Mouse (Mus musculus) skeletal muscle tissue, adult 2 months (tissue): ENCODE data around the gene Fads6.

Source experiments
- DNase-seq: peaks from one replicate; pipeline ENCODE4 v3.0.0-alpha.2; 2012; ENCODE audit warnings: low read depth, low spot score

Fads6 gene

DNA sequence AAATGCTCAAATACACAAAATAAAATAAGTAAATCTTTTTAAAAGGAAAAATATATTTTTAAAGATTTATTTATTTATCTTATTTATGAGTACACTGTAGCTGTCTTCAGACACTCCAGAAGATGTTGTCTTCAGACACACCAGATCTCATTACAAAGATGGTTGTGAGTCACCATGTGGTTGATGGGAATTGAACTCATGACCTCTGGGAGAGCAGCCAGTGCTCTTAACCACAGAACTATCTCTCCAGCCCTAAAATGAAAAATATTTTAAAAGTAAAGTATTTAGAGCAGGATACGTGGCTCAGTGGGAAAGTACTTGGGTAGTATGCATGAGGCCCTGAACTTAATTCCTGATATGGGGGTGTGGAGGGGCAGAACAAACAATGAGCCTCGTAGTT, 3.9 kb upstream of the Fads6 start:
- DNase-seq = no peak

DNA sequence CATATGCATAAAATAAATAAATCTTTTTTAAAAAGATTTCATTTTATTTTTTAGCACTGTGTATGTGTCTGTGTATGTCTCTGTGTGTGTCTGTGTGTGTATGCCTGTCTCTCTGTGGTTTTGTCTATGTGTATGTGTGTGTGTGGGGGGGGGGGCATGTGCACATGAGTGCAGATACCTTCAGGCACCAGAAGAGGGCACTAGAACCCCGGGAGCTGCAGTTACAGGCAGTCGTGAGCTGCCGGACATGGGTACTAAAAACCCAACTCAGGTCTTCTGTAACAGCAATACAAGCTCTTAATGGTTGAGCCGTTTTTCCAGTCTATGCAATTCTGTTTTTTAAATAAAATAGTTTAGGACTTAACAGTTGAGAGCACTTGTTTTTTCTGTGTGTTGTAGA, 3.3 kb upstream of the Fads6 start:
- DNase-seq = no peak

DNA sequence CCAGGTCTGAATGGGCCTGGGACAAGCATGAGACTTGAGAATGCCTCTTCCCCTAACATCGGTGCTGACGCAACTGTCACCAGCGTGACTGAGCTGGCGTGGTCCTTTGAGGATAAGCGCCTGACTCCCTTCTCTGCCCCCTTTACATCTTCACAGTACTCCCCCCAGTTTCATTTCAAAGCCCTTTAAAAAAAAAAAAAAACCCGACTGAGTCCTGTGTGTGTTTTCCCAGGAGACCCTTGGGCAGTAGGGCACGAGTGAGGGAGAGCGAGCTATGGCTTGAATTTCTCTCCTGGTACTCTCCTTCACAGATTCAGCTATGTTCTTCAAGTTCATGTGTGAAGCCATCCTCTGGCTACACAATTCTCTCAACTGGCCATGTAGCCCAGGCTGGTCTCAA, 697 bp upstream of the Fads6 start:
- DNase-seq = no peak

DNA sequence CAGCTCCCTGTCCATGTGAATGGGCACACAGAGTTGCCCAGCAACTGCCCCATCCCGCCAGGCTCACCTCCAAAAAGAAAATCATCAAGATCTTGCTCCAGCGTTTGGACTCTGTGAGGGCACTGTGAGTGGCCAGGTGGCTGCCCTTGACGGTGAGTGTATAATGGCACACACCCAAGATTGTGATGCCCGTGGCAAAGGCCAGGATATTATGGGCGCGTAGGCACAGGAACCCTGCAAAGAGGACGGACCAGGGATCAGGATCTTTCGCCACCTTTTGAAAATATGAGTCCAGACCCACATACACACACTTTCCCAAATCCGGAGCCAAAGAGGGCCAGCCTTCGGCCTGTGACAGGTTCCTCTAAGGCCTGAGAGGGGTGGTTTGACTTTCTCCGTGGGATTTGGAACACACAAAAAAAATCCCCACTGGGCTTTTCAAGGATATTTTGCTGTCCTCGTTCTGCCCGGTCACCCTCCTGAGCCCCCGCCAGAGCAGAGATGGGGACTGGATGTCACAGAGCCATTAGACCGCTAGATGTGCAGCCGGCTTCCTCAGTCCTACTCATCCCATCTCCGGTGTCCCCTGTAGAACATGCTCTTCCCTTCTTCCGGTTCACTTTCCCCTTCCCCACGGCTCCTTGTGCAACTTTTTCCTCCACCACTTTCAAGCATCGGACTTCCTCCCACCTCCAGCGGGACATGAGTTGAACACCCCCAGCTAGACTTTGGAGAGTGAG, 822 bp downstream of the Fads6 start:
- DNase-seq = no peak

DNA sequence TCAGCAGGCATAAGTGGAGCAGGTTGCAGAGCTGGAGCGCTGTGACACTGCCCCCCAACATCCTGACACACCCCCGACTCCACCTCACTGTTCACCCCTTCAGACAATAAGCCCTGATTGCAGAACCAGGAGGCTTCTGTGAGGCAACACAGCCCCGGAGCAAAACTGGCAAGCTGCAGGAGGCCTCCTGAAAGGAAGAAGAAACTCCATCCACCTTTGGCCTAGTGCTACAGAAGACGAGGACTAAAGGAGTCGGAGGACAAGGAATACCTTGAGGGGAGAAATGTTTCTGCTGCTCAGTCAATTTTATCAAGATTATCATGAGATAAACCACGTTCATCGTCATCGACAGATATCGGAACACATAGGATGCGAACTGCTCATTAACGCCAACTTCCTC, 1.5 kb downstream of the Fads6 start:
- DNase-seq = no peak

DNA sequence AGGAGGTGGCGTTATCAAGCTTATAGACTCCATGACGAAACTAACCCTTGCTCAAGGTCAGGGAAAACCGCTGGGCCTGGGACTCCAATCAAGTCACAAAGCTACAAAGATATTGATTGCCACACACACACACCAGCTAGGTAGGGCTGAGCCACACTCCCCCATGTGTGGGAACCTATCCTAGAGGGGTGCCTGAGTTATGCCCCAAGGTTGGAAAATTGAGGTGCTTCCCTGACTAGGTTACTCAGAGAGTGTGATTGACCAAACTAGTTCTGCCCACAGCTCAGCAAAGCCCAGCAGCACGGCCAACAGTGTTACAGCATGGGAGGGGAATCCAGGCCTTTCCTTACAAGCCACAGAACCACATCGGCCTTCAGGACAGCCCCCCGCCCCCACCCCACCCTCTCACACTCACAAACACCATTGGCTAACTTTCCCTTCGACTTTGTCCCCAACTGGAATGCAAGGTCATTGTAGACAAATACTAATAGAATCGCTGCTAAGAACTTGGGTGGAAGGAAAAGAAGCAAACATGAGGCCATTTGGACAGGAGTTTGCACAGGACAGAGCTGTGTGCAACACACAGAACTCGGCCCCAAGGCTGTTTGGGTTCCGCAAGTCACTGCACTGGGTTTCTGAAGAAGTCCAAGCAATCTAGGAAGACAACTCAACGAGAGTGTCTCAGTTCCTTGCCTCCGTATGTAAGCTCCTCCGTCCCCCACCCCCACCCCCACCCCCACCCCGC, 4.7 kb downstream of the Fads6 start:
- no peak for DNase-seq

DNA sequence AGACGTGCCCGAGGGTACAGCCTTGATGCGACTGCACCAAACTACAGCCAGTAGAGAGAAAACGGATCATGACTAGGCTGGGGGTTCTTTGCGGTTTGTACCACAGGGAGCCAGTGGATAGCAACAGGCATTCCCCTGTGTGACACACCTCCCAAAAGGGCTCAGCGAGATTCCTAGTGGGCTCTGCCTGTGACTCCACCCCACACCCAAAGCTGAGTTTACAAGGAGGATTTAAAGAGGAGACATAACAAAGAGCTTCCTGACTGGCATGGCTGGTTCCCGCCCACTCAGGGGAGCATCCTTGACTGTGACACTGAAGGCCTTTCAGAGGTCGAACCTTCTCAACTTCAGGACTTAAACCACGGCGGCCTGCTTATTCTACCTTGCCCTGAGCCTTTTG, 6.0 kb downstream of the Fads6 start:
- DNase-seq = no peak

DNA sequence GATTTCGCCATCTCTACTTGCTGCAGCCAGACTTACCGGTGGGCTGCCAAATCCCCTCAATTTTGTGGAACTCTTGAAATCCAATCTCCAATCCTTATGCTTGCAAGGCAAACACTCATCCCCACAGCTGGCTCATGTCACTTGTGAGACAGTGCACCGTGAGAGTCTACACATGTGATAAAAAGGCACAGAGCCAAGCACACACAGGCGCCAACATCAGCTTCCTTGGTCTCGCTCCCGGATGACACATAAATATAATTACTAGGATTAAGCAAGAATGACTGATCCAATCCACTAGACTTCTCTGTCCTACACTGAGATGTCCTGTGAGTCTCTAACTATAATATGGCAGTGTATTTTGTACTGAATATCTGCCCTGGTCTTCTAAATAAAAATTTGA, 6.5 kb downstream of the Fads6 start:
- DNase-seq = peak; percentile 81

DNA sequence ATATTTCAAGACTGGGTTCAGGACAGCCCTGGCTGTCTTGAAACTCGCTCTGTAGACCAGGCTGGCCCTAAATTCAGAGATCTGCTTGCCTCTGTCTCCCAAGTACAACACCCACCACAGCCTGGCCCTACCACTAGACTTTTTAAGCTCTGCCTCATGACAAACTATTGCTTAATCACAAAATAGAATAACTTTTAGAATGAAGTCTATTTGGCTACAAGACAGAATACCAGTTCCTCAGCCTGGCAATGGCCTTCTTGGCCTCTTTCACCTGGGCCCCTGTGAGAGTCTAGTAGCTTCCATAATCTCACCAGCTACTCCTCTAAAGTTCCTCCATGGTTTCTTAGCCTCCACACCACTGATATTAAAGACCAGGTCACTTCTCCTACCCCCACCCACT, 7.1 kb downstream of the Fads6 start:
- no peak for DNase-seq

DNA sequence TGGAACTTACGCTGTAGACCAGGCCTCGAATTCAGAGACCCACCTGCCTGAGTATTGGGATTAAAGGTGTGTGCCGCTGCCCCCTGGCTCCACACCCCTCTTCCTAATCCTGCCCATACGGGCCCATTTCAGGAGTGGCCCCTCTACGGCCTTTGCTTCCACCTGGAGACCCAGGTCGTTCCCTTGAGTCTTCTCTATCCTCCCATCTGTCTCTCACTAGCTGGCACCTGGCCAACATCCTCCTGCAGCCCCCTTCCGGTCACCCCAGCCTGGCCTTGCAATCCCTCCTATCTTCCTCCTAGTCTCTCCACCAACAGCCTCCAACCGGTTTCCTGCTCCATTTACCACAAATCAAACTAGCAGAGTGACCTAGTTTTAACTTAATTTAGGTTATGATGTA, 7.6 kb downstream of the Fads6 start:
- DNase-seq = no peak

DNA sequence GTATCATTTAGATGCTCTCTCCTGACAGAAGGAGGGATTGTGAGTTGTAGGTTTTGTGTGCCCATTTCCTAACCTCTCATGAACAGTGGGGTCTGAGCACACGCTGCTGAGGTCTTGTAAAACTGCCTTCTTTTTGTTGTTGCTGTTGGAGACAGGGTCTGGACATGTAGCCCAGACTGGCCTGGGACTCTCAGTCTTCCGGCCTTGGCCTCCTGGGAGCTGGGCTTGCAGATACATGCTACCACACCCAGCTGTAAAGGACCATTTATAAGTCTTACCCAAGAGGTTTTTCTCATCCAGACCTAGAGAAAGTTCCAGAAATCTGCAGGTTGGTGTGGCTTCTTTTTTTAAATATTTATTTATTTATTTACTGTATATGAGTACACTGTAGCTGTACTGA, 9.2 kb downstream of the Fads6 start:
- DNase-seq = no peak

DNA sequence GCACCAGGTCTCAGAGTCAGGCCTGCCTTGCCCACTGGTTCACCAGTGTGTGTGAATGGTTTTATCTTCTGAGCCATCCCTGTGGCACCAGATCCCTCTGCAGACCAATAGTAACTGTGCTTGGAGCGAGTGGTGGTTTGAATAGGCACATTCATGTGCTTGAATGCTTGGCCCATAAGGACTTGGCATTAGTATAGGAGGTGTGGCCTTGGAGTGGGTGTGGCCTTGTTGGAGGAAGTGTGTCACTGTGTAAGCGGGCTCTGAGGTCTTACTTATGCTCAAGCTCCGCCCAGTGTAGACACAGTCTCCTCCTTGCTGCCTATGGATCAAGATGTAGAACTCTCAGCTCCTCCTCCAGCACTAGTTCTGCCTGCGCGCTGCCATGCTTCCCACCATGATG, 10.1 kb downstream of the Fads6 start:
- no peak for DNase-seq

DNA sequence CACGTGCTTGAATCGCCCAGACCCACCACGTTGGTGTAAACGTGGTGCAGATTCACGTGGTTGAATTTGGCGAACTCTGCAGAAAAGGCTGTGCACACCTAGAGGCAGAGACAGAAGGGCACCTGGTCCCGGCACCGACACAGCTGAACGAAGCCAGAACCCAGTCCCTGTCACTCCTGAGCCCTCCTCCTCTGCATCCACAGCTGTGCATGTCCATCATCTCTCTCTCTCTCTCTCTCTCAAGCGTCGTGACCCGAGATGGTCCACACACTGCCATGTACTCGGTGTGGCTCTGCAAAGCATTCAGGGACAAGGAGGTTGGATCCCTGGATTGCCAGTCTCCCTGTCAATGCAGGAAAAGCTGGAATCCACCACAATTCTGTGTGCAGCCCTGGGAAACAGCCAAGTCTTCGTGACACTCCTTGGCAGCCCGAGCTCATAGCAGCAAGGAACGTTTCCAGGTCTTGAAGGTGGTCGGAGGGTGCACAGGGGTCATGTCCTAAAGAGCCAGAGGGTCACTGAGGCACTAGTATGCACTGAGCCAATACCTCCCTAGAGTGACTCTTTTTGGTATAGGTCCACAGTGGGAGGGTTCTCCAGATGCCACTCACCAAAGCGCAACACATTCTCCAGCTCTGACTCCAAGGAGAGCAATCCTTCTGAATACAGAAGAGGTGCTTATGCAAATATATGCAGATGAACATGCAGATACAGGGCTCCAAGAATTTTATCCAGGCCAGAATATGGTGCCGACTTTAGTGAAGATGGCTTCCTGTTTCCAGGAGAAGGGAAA, 11.1 kb downstream of the Fads6 start:
- DNase-seq = peak; percentile 86

DNA sequence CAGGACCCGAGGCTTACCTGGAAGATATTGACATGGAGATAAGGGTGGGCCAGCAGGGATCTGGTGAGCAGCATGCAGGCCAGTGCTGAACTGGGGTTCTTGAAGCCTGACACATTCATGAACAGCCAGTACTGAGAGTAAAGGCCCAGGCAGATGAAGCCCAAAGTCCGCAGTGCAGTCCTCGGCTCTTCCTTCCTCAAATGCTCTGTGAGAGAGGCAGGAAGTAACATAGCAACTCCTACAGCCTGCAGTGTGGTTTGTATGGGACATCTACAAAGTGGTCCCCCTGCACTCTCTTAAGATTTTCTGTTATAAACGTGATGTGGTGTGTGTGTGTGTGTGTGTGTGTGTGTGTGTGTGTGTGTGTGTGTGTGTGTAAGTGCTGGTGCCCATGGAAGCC, 12.2 kb downstream of the Fads6 start:
- no peak for DNase-seq

DNA sequence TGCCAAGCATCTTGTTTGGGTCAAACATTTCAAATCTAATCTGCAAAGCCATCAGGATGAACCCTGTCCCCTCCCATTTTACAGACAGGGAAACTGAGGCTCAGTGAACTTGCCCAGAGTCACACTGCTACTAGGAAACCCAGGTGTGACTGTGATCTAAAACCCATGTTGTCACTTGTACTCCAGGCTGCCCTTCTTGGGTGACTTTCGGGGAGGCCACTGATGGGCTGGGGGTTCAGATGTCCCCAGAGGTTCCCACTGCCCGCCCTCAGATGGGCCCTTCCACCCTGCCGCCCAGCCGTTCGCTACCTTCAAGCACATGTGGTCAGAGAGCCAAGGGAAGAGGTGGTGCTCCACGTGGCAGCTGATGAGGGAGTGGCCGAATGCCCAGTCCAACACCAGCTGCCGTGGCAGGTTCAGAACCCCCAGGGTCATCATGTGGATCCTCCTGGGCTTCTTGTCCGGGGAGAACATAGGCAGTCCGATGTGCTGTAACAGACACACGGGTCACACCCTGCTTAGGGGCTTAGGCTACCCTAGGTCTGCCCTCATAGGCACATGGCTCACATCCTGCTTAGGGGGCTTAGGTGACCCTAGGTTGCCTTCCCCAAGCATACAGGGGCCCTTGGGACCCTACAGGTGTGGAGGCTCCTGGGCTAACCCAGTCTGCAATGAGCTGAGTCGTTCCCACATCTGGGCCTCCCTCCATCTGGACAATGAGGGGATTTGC, 13.4 kb downstream of the Fads6 start:
- no peak for DNase-seq

DNA sequence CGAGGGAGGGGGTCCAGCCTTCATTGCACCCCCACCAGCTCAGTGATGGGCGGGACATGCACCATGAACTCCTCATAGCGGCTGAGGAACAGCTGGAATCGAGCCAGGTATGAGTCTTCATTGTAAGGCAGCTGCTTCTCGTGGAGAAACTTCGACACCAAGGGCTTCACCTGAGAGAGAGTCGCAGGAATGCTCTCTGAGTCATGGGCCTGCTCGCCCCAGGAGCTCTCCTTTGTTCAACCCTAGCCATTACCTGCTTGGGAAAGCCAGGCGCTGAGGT, 14.0 kb downstream of the Fads6 start:
- no peak for DNase-seq

DNA sequence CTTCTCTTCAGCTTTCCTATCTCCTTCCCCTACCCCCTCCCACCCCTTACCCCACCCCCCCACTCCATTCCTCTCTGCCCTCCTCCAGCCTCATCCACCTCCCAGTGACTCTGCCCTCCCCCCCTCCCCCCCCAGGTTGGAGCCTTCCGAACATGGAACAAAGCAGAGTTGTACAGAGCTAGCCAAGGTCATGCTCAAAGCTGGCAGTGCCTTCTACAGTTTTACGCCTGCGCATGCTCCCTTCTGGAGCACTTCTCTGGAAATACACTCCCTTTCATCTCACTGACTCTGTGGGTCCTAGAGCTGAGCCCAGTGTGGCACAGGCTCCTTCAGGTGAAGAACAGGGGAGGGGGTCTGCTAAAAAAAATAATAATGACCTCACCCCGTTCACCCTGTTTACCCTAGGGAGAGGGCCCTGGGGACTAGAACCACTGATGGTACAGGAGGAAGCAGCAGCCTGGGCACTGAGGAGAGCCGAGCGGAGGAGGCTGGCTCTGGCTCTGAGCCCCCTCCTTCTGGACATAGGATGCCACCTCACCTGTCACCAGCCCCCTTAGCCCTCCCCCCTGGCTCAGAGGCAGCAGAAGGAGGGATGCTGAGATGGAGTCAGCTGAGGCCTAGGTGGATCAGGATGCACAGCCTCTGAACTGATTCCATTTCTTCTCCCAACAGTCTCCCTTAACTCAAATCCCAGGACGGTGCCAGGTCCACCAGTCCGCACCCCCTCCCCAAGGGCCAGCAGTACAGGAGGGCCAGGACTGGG, 14.6 kb downstream of the Fads6 start:
- DNase-seq = no peak

DNA sequence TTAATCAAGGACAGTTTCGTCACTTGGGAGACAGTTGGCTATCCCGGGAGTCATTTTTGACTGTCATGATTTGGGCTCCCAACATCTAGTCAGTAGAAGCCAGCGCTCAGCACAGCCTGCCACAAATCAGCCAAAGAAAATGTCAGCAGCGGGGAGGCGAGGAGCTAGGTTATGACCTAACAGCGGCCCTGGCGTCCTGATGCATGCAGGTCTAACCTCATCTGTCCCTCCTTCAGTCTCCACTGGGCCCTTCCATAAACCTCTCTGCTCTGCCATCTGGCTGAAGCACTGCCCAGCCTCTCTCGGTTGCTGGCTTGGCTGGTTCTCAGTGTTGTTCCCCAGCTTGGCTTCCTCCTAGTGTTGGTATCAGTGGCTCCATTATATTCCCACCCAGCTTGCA, 15.2 kb downstream of the Fads6 start:
- no peak for DNase-seq

DNA sequence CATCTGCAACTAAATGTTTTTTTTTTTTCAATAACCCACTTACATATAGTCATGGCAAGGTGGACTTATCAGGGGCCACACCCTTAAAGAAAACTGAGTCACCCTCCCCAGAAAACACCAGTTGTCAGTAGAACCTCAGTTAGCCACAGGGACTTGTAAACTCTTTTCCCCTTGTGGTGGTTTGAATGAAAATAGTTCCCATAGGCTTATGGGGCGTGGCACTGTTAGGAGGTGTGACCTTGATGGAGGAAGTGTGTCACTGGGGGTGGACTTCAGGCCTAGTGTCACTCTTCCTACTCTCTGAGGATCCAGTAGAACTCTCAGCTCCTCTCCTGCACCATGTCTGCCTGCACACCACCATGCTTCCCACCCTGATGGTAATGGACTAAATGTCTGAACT, 17.7 kb downstream of the Fads6 start:
- DNase-seq = no peak

DNA sequence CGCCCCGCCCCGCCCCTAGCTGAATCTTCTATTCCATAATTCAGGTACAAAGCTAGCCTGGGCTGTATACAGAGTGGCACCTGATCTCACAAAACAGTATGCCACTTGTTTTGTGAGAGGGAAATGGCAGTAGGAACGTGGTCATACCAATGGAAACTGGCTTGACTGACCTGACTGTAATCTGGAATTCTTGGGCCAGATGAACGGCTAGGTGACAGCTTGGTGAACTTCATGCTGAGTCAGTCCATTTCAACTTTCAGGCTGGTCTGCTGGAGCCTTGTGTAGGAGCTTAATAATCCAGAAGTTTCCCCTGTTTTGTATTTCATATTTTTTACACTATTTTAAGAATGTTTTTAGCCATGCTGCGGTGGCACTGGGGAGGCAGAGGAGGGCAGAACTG, 19.3 kb downstream of the Fads6 start:
- DNase-seq = no peak

DNA sequence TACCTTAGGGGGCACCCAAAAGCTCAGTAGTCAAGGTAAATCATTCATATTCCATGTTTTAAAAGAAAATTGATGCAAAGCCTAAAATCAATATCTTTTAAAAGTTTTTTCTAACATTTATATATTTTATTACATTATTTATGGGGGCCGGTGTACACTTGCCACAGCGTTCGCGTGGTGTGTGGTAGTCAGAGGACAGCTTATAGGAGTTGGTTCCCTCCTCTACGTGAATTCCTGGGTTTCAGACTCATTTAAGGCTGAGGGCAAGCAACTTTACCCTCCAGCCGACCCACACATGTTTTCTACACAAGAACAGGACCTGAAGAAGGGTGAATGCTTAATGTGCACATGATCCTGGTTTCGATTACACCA, 19.9 kb downstream of the Fads6 start:
- DNase-seq = no peak
